Mouse (Mus musculus): ENCODE measurements around the gene Knl1.

DNA sequence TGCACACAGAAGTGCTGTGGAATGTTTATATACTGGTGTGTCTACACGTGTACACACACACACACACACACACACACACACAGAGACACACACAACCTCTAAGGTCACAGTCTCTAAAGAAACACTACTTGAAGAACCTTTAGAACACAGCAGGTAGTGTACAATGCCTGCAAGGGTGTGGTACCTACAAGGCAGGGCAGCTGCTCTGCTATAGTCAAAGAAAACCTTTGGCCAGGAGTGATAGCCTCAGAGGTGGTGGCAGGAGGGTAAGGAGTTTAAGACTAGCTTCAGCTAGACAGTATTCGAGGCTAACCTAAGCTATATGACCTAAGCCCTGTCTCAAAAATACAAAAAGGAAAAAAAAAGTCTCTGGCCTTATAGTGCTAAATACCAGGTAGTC is 107.8 kb downstream of the Knl1 start:
- no peak for TF ChIP-seq CTCF (IDR thresholded peaks at IDR 0.05; ENCODE audit: low read depth)
- TF ChIP-seq EP300 (IDR thresholded peaks at IDR 0.05; ENCODE audit: low read depth) = no peak
